Mouse (Mus musculus): ENCODE measurements around the gene Pola1.
"Not testable (repeated sequence)": the region's sequence is repeated elsewhere in the genome, so short reads cannot be mapped to it uniquely, and the experiment has no call there.

Gene Pola1

GRCm38 (mm10) chrX:93429738-93430260, 202.2 kb downstream of the Pola1 start:
- no peak for DNase-seq (ENCODE audit: low spot score)

- no peak for DNase-seq (ENCODE audit: low spot score)
These were observed 202.8 kb downstream of the Pola1 start for GRCm38 (mm10) chrX:93428956-93429737.

GRCm38 (mm10) chrX:93400871-93401270, 231.1 kb downstream of the Pola1 start:
- DNase-seq (ENCODE audit: low spot score): not testable (repeated sequence)

GRCm38 (mm10) chrX:93397089-93397488, 234.9 kb downstream of the Pola1 start:
- no peak for DNase-seq (ENCODE audit: low spot score)

- no peak for DNase-seq (ENCODE audit: low spot score)
These were observed 254.5 kb downstream of the Pola1 start for GRCm38 (mm10) chrX:93377285-93377972.

GRCm38 (mm10) chrX:93373503-93373902, 258.5 kb downstream of the Pola1 start:
- DNase-seq (ENCODE audit: low spot score): no peak

- DNase-seq (ENCODE audit: low spot score): no peak
These were observed 262.2 kb downstream of the Pola1 start for GRCm38 (mm10) chrX:93369708-93370107.

- DNase-seq (ENCODE audit: low spot score): no peak
These were observed 263.7 kb downstream of the Pola1 start for GRCm38 (mm10) chrX:93368211-93368610.

- DNase-seq (ENCODE audit: low spot score): no peak
These were observed 310.6 kb downstream of the Pola1 start for GRCm38 (mm10) chrX:93321336-93321735.

- DNase-seq (ENCODE audit: low spot score): no peak
These were observed 312.0 kb downstream of the Pola1 start for GRCm38 (mm10) chrX:93319979-93320378.

GRCm38 (mm10) chrX:93317577-93317976, 314.4 kb downstream of the Pola1 start:
- DNase-seq (ENCODE audit: low spot score): no peak

GRCm38 (mm10) chrX:93305780-93306179, 326.2 kb downstream of the Pola1 start:
- DNase-seq (ENCODE audit: low spot score): no peak

GRCm38 (mm10) chrX:93301798-93302197, 330.2 kb downstream of the Pola1 start:
- DNase-seq (ENCODE audit: low spot score): no peak

GRCm38 (mm10) chrX:93300183-93300815, 331.7 kb downstream of the Pola1 start:
- DNase-seq (ENCODE audit: low spot score): no peak

GRCm38 (mm10) chrX:93299771-93300170, 332.2 kb downstream of the Pola1 start:
- DNase-seq (ENCODE audit: low spot score): no peak

- no peak for DNase-seq (ENCODE audit: low spot score)
These were observed 332.8 kb downstream of the Pola1 start for GRCm38 (mm10) chrX:93299046-93299626.

- DNase-seq (ENCODE audit: low spot score): no peak
These were observed 334.9 kb downstream of the Pola1 start for GRCm38 (mm10) chrX:93297001-93297441.

GRCm38 (mm10) chrX:93295819-93296218, 336.1 kb downstream of the Pola1 start:
- DNase-seq (ENCODE audit: low spot score): no peak

GRCm38 (mm10) chrX:93294736-93295490, 337.0 kb downstream of the Pola1 start:
- DNase-seq (ENCODE audit: low spot score): no peak

- no peak for DNase-seq (ENCODE audit: low spot score)
These were observed 339.9 kb downstream of the Pola1 start for GRCm38 (mm10) chrX:93292031-93292430.

- no peak for DNase-seq (ENCODE audit: low spot score)
These were observed 342.0 kb downstream of the Pola1 start for GRCm38 (mm10) chrX:93289851-93290380.

Data from urinary bladder, postnatal 14 days (tissue).